Mouse (Mus musculus): ENCODE results near the gene Dusp23. TPM values are rescaled to one million over a fixed set of nuclear protein-coding genes. Genes with fewer than 3 reads are reported as not detected.

Dusp23 gene
- polyA plus RNA-seq, 1 experiment from 2014 or later = 11.0 TPM

GRCm38 (mm10) chr1:172585612-172586567 lies 46.9 kb downstream of the Dusp23 start:
- 33% methylated on average over 26 of the region's 26 CpGs for WGBS
- Histone ChIP-seq H3K27me3 (peaks cover 23% of the 10 kb centered on the region; the same call in 1 of the 2 replicates), H3K4me2 (no peak overlapping the region), H3K9me3 (no peaks in the 10 kb centered on the region), H3K36me3 (no peaks in the 10 kb centered on the region), H3K9ac (no peak overlapping the region), H3K4me1 (no peaks in the 10 kb centered on the region), H3K27ac (no peak overlapping the region), H3K4me3 (no peak overlapping the region)
- ATAC-seq (ENCODE audit: insufficient number of reproducible peaks, low FRiP score, low TSS enrichment, low read depth) = no peak

DNA sequence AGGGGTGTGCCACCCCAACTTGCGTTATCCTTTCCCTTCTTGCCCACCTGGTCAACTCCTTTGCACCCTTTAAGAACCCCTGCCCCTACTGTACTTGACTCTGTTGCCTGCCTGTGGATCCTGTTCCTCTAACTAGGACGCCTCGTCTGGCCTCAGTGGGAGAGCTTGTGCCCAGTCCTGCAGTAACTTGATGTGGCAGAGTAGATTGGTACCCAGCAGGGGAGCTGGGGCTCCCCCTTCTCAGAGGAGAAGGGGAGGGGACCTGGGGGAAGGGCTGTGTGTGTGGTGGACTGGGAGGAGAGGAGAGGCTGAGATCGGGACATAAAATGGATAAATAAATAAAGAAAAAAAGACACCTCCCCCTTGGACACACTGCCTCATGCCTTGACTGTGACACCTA lies 47.7 kb downstream of the Dusp23 start:
- no peaks in the 10 kb centered on the region for H3K36me3 ChIP-seq
- no peak overlapping the region for H3K9ac ChIP-seq
- 43% methylated on average over 4 of the region's 4 CpGs for WGBS
- no peak overlapping the region for H3K4me2 ChIP-seq
- H3K4me1 ChIP-seq = no peaks in the 10 kb centered on the region
- peaks cover 23% of the 10 kb centered on the region; the same call in 1 of the 2 replicates for H3K27me3 ChIP-seq
- no peak for ATAC-seq (ENCODE audit: insufficient number of reproducible peaks, low FRiP score, low TSS enrichment, low read depth)
- H3K27ac ChIP-seq = no peak overlapping the region
- no peaks in the 10 kb centered on the region for H3K9me3 ChIP-seq
- no peak overlapping the region for H3K4me3 ChIP-seq

DNA sequence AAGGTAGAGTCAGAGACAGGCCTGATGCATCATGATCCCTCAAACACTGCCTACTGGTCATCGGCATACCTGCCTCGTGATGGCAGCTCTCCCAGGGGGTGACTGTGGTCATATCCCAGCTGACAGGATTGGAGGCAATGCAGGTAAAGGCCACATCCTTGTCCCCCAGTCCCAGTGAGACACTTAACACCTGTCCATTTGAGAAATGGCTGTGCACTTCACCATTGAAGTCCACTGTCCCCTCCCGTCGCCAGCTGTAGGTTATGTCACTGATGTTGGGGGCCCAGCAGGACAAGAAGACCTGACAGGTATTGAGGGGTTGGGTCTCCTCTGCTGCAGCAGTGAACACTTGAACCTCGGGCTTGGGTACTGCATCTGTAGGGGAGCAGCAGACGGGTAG lies 48.5 kb downstream of the Dusp23 start:
- H3K9me3 ChIP-seq = no peaks in the 10 kb centered on the region

DNA sequence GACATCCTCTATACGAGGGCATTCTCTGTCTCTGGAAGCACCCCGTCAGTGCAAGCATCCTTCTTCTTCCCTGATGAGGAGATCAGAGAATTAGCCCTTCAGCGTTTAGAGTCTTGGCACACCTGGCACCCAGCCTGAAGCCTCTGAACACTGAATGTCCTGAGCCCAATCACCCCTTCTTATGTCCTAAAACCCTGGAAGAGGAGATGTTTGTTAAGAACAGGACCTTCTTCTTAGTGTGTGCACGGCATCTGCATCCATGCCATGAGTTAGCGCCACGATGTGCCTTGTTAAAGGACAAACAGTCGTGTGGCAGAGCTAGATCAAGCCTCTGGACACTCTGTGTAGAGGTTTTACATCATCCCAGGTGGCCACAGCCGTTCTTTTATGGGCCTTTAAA lies 50.3 kb downstream of the Dusp23 start:
- 51% methylated on average over 8 of the region's 8 CpGs for WGBS
- Histone ChIP-seq H3K9ac (no peak overlapping the region), H3K4me1 (no peaks in the 10 kb centered on the region), H3K27me3 (peaks cover 23% of the 10 kb centered on the region; the same call in 1 of the 2 replicates), H3K9me3 (no peaks in the 10 kb centered on the region), H3K4me2 (no peak overlapping the region), H3K4me3 (no peak overlapping the region), H3K27ac (no peak overlapping the region), H3K36me3 (no peaks in the 10 kb centered on the region)
- no peak for ATAC-seq (ENCODE audit: insufficient number of reproducible peaks, low FRiP score, low TSS enrichment, low read depth)

More for the DNA sequence above, 48.5 kb downstream of the Dusp23 start:
- Histone ChIP-seq H3K9ac (no peak overlapping the region), H3K4me2 (no peak overlapping the region), H3K27ac (no peak overlapping the region), H3K27me3 (peaks cover 23% of the 10 kb centered on the region; the same call in 1 of the 2 replicates), H3K36me3 (no peaks in the 10 kb centered on the region), H3K4me3 (no peak overlapping the region), H3K4me1 (no peaks in the 10 kb centered on the region)
- no peak for ATAC-seq (ENCODE audit: insufficient number of reproducible peaks, low FRiP score, low TSS enrichment, low read depth)
- 80% methylated on average over 6 of the region's 6 CpGs for WGBS

Other genes starting within 250 kb of the Dusp23 start
- gene Slamf9, start 157.6 kb downstream of the Dusp23 start, polyA plus RNA-seq (2015; fragmentation: Nextera tagmentation; extraction: Ambion mirVana) = 0.47 and 0.52 TPM in 2 replicates
- 39.6 and 41.0 TPM in 2 replicates for gene Igsf9, start 151.2 kb downstream of the Dusp23 start, polyA plus RNA-seq (2015; fragmentation: Nextera tagmentation; extraction: Ambion mirVana)
- 233 and 277 TPM in 2 replicates for gene Tagln2, start 132.9 kb downstream of the Dusp23 start, polyA plus RNA-seq (2015; fragmentation: Nextera tagmentation; extraction: Ambion mirVana)
- 2.2 and 2.3 TPM in 2 replicates for gene Cfap45, start 112.2 kb downstream of the Dusp23 start, polyA plus RNA-seq (2015; fragmentation: Nextera tagmentation; extraction: Ambion mirVana)
- gene Vsig8, start 77.0 kb downstream of the Dusp23 start, polyA plus RNA-seq (2015; fragmentation: Nextera tagmentation; extraction: Ambion mirVana) = 3.7 and 3.8 TPM in 2 replicates
- gene Slamf8, start 42.4 kb downstream of the Dusp23 start, polyA plus RNA-seq (2015; fragmentation: Nextera tagmentation; extraction: Ambion mirVana) = 0.11 and 0.12 TPM in 2 replicates
- gene Fcrl6, start 30.4 kb downstream of the Dusp23 start, polyA plus RNA-seq (2015; fragmentation: Nextera tagmentation; extraction: Ambion mirVana) = 0.27 and 0.52 TPM in 2 replicates
- gene Crp, start 65.1 kb upstream of the Dusp23 start, polyA plus RNA-seq (2015; fragmentation: Nextera tagmentation; extraction: Ambion mirVana) = 0.19 TPM in 1 of 2 replicates, not detected in the other

Data from limb, embryonic 15.5 days (tissue).